Mouse (Mus musculus): ENCODE results near the gene Elac2. TPM values are rescaled to one million over a fixed set of nuclear protein-coding genes. Genes with fewer than 3 reads are reported as not detected.

The Elac2 gene
- total RNA-seq, 2 experiments from 2014 or later: 27.1 to 29.0 TPM

GRCm38 (mm10) chr11:64972418-64972817, 6.4 kb upstream of the Elac2 start:
- Histone ChIP-seq H3K27ac (no peak overlapping the region), H3K4me3 (no peak overlapping the region)
- no peak for DNase-seq (ENCODE audit: extremely low spot score in 1 of 2, low spot score in 2 of 2)
- intact Hi-C loops (cut with DNase I): loop anchor here (10.0 kb wide), 1 partner anchor 898 kb away; the partner anchor contains the start of gene Cox10
- TF ChIP-seq CTCF (IDR thresholded peaks at IDR 0.05): no peak

- TF ChIP-seq CTCF (IDR thresholded peaks at IDR 0.05): no peak
- Histone ChIP-seq H3K27ac (no peak overlapping the region; the same call in 1 of the 2 replicates), H3K4me3 (peak overlapping the region; percentile 84)
- intact Hi-C loops (cut with DNase I): loop anchor here (10.0 kb wide), 1 partner anchor 905 kb away; the partner anchor contains the start of gene Cox10
- DNase-seq (ENCODE audit: extremely low spot score in 1 of 2, low spot score in 2 of 2): no peak
These were observed 629 bp downstream of the Elac2 start for GRCm38 (mm10) chr11:64979489-64979845.

GRCm38 (mm10) chr11:64988556-64988955, 9.7 kb downstream of the Elac2 start:
- DNase-seq (ENCODE audit: extremely low spot score in 1 of 2, low spot score in 2 of 2): no peak
- no peak for TF ChIP-seq CTCF (IDR thresholded peaks at IDR 0.05)
- intact Hi-C loops (cut with DNase I): no loop called here
- no peak overlapping the region for H3K4me3 ChIP-seq
- no peak overlapping the region for H3K27ac ChIP-seq

- intact Hi-C loops (cut with DNase I): no loop called here
- TF ChIP-seq CTCF (IDR thresholded peaks at IDR 0.05): no peak
- Histone ChIP-seq H3K27ac (no peak overlapping the region), H3K4me3 (no peak overlapping the region)
- no peak for DNase-seq (ENCODE audit: extremely low spot score in 1 of 2, low spot score in 2 of 2)
These were observed 19.6 kb downstream of the Elac2 start for GRCm38 (mm10) chr11:64998439-64998838.

GRCm38 (mm10) chr11:64999685-65000084, 20.8 kb downstream of the Elac2 start:
- no peak for DNase-seq (ENCODE audit: extremely low spot score in 1 of 2, low spot score in 2 of 2)
- H3K27ac ChIP-seq: no peak overlapping the region
- intact Hi-C loops (cut with DNase I): no loop called here
- TF ChIP-seq CTCF (IDR thresholded peaks at IDR 0.05): no peak
- no peak overlapping the region for H3K4me3 ChIP-seq

- intact Hi-C loops (cut with DNase I): no loop called here
- no peak overlapping the region for H3K4me3 ChIP-seq
These were observed 22.9 kb downstream of the Elac2 start for GRCm38 (mm10) chr11:65001729-65002128.

GRCm38 (mm10) chr11:65003611-65004010, 24.8 kb downstream of the Elac2 start:
- TF ChIP-seq CTCF (IDR thresholded peaks at IDR 0.05): no peak
- intact Hi-C loops (cut with DNase I): no loop called here
- Histone ChIP-seq H3K4me3 (no peak overlapping the region), H3K27ac (no peak overlapping the region)
- no peak for DNase-seq (ENCODE audit: extremely low spot score in 1 of 2, low spot score in 2 of 2)

More at GRCm38 (mm10) chr11:65001729-65002128, 22.9 kb downstream of the Elac2 start:
- TF ChIP-seq CTCF (IDR thresholded peaks at IDR 0.05): no peak
- no peak for DNase-seq (ENCODE audit: extremely low spot score in 1 of 2, low spot score in 2 of 2)
- no peak overlapping the region for H3K27ac ChIP-seq

GRCm38 (mm10) chr11:65004836-65005235, 26.0 kb downstream of the Elac2 start:
- Histone ChIP-seq H3K4me3 (no peak overlapping the region), H3K27ac (no peak overlapping the region)
- no peak for DNase-seq (ENCODE audit: extremely low spot score in 1 of 2, low spot score in 2 of 2)
- intact Hi-C loops (cut with DNase I): no loop called here
- TF ChIP-seq CTCF (IDR thresholded peaks at IDR 0.05): no peak

- H3K27ac ChIP-seq: no peak overlapping the region
- DNase-seq (ENCODE audit: extremely low spot score in 1 of 2, low spot score in 2 of 2): no peak
- intact Hi-C loops (cut with DNase I): no loop called here
- no peak for TF ChIP-seq CTCF (IDR thresholded peaks at IDR 0.05)
- no peak overlapping the region for H3K4me3 ChIP-seq
These were observed 27.2 kb downstream of the Elac2 start for GRCm38 (mm10) chr11:65006047-65006446.

- no peak for TF ChIP-seq CTCF (IDR thresholded peaks at IDR 0.05)
- intact Hi-C loops (cut with DNase I): loop anchor here (10.0 kb wide), 1 partner anchor 661 kb away; no protein-coding TSS in a partner anchor
These were observed 35.1 kb downstream of the Elac2 start for GRCm38 (mm10) chr11:65013906-65014305.

GRCm38 (mm10) chr11:65016754-65017153, 37.9 kb downstream of the Elac2 start:
- intact Hi-C loops (cut with DNase I): loop anchor here (10.0 kb wide), 1 partner anchor 658 kb away; no protein-coding TSS in a partner anchor
- Histone ChIP-seq H3K4me3 (no peak overlapping the region), H3K27ac (no peak overlapping the region)
- no peak for DNase-seq (ENCODE audit: extremely low spot score in 1 of 2, low spot score in 2 of 2)
- TF ChIP-seq CTCF (IDR thresholded peaks at IDR 0.05): no peak

More at GRCm38 (mm10) chr11:65013906-65014305, 35.1 kb downstream of the Elac2 start:
- no peak for DNase-seq (ENCODE audit: extremely low spot score in 1 of 2, low spot score in 2 of 2)
- no peak overlapping the region for H3K4me3 ChIP-seq
- H3K27ac ChIP-seq: no peak overlapping the region

GRCm38 (mm10) chr11:65020744-65021143, 41.9 kb downstream of the Elac2 start:
- no peak for TF ChIP-seq CTCF (IDR thresholded peaks at IDR 0.05)
- no peak for DNase-seq (ENCODE audit: extremely low spot score in 1 of 2, low spot score in 2 of 2)
- intact Hi-C loops (cut with DNase I): no loop called here

GRCm38 (mm10) chr11:65022771-65023170, 43.9 kb downstream of the Elac2 start:
- Histone ChIP-seq H3K27ac (no peak overlapping the region), H3K4me3 (no peak overlapping the region)
- no peak for DNase-seq (ENCODE audit: extremely low spot score in 1 of 2, low spot score in 2 of 2)
- no peak for TF ChIP-seq CTCF (IDR thresholded peaks at IDR 0.05)
- intact Hi-C loops (cut with DNase I): no loop called here

More at GRCm38 (mm10) chr11:65020744-65021143, 41.9 kb downstream of the Elac2 start:
- Histone ChIP-seq H3K4me3 (no peak overlapping the region), H3K27ac (no peak overlapping the region)
